Mouse (Mus musculus) stomach, embryonic 14.5 days (tissue): Measurements from ENCODE around the gene Apeh. TPM values are rescaled to one million over a fixed set of nuclear protein-coding genes. Genes with fewer than 3 reads are reported as not detected.
A peak's percentile ranks its signal among the peaks of the same experiment; 100 is the strongest.

Experiments
- ATAC-seq: fragments of 200-750 bp; cut with Nextera tagmentation; 2 replicates; pipeline ENCODE4 v1.8.0; 2017; ENCODE audit warnings: low read depth, moderate TSS enrichment; ENCODE audit not compliant: insufficient number of reproducible peaks, insufficient read depth, low FRiP score
- H3K27ac ChIP-seq: fragments of 300-500 bp; sonication (generic); 2 replicates; pipeline ENCODE4 v1.5.1; 2014; ENCODE audit warnings: mild to moderate bottlenecking, low read length, moderate library complexity, mixed read lengths
- H3K27me3 ChIP-seq: fragments of 300-500 bp; sonication (generic); 2 replicates; pipeline ENCODE4 v1.6.1; 2014; ENCODE audit warnings: low read length, control low read depth, mixed read lengths; ENCODE audit not compliant: control insufficient read depth, insufficient read depth
- H3K36me3 ChIP-seq: fragments of 300-500 bp; sonication (generic); 2 replicates; pipeline ENCODE4 v1.6.1; 2014; ENCODE audit warnings: mild to moderate bottlenecking, control low read depth, low read length, moderate library complexity, mixed read lengths; ENCODE audit not compliant: control insufficient read depth, insufficient read depth
- H3K4me1 ChIP-seq: fragments of 300-500 bp; sonication (generic); 2 replicates; pipeline ENCODE4 v1.6.1; 2014; ENCODE audit warnings: low read length, control low read depth, mixed read lengths; ENCODE audit not compliant: control insufficient read depth, insufficient read depth
- H3K4me2 ChIP-seq: fragments of 300-500 bp; sonication (generic); replicated peaks from 2 replicates; pipeline ENCODE4 v1.6.1; 2014; ENCODE audit warnings: low read depth, low read length, control low read depth
- H3K4me3 ChIP-seq: fragments of 300-500 bp; sonication (generic); 2 replicates; pipeline ENCODE4 v1.5.1; 2014; ENCODE audit warnings: low read depth, low read length, control low read depth
- H3K9ac ChIP-seq: fragments of 300-500 bp; sonication (generic); replicated peaks from 2 replicates; pipeline ENCODE4 v1.6.1; 2014; ENCODE audit warnings: low read depth, mild to moderate bottlenecking, control low read depth, low read length, moderate library complexity, mixed read lengths
- H3K9me3 ChIP-seq: fragments of 300-500 bp; sonication (generic); 2 replicates; pipeline ENCODE4 v1.6.1; 2016; ENCODE audit warnings: low read depth, low read length, control low read depth; ENCODE audit not compliant: control insufficient read depth
- WGBS: fragments of 180-500 bp; shearing (Covaris S2); extraction: QIAGEN DNeasy Blood & Tissue Kit; methylation state at CpG from one replicate; pipeline ENCODE4 v1.1.7; 2014; 5-methylcytosine and 5-hydroxymethylcytosine counted together
- polyA plus RNA-seq: library from polyadenylated mRNA; unstranded; fragments of >200 nt; fragmentation: Nextera tagmentation; extraction: Ambion mirVana; gene quantifications from 2 replicates; pipeline ENCODE4 v1.2.1, GENCODE M21; 2014

Apeh gene
- polyA plus RNA-seq, 1 experiment from 2014 or later: 52.2 TPM

DNA sequence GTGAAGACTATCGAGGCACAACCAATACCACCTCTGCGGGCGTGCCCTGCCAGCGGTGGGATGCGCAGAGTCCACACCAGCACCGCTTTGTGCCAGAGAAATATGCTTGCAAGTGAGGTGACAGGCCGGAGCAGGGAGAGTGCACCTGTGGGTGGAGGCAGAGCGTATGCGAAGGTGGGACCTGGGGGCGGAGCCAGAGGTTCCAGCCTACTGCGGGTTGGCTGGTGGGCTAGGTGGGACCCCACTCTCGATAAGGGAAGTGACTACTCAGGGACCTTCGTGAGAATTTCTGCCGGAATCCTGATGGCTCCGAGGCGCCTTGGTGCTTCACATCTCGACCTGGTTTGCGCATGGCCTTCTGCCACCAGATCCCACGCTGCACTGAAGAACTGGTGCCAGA lies 11.9 kb downstream of the Apeh start:
- peaks cover 15% of the 10 kb centered on the region; the same call in 1 of the 2 replicates for H3K27me3 ChIP-seq
- H3K9ac ChIP-seq: no peak overlapping the region; the same call in 1 of the 2 replicates
- H3K9me3 ChIP-seq: no peaks in the 10 kb centered on the region
- peak overlapping the region; percentile 29 for H3K4me2 ChIP-seq
- peaks cover 23% of the 10 kb centered on the region; the same call in 1 of the 2 replicates for H3K36me3 ChIP-seq
- no peak overlapping the region for H3K27ac ChIP-seq
- no peak for ATAC-seq
- H3K4me1 ChIP-seq: peaks cover 17% of the 10 kb centered on the region
- peak overlapping the region; percentile 6; the same call in 1 of the 2 replicates for H3K4me3 ChIP-seq
- WGBS: 4% methylated on average over 19 of the region's 19 CpGs

DNA sequence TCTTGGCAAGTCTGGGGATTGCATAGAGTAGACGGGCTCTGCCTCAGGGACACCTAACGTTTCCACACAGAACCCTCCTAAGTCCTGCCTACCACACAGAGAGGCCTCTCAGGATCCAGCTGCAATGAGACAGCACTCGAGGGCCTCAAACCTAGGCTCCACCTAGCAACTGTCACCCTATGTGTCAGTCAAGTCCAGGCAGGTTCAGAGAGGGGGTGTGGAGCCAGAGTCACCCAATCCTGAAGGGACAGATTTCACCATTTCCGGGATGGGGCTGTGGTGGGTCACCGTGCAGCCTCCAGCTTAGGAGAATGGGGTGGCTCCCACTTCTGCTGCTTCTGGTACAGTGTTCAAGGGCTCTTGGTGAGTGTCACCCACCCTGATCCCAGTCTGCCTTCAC lies 14.2 kb downstream of the Apeh start, which contains the start of gene Mst1:
Mst1 (plus strand) TSS at position 269 of the 400 bp plus-strand sequence.
- Histone ChIP-seq H3K9ac (peak within 1 kb of the TSS; percentile 88), H3K4me2 (peak within 1 kb of the TSS; percentile 88), H3K4me3 (peak within 1 kb of the TSS; percentile 73), H3K4me1 (peaks cover 17% of the 10 kb centered on the region), H3K27me3 (peaks cover 15% of the 10 kb centered on the region; the same call in 1 of the 2 replicates), H3K27ac (peak within 1 kb of the TSS; percentile 44; the same call in 1 of the 2 replicates), H3K9me3 (no peaks in the 10 kb centered on the region), H3K36me3 (peaks cover 6% of the 10 kb centered on the region; the same call in 1 of the 2 replicates)
- 64% methylated on average over 5 of the region's 5 CpGs for WGBS
- peak; percentile 65; the same call in 1 of the 2 replicates for ATAC-seq

GRCm38 (mm10) chr9:108073141-108073930 lies 21.1 kb downstream of the Apeh start:
- Histone ChIP-seq H3K36me3 (peaks cover 13% of the 10 kb centered on the region; the same call in 1 of the 2 replicates), H3K4me1 (peaks cover 5% of the 10 kb centered on the region), H3K9ac (no peak overlapping the region), H3K9me3 (no peaks in the 10 kb centered on the region), H3K4me2 (no peak overlapping the region), H3K27ac (no peak overlapping the region), H3K27me3 (no peaks in the 10 kb centered on the region), H3K4me3 (no peak overlapping the region)
- 50% methylated on average over 7 of the region's 7 CpGs for WGBS
- ATAC-seq: no peak

GRCm38 (mm10) chr9:108072481-108072924 lies 21.9 kb downstream of the Apeh start:
- Histone ChIP-seq H3K9me3 (no peaks in the 10 kb centered on the region), H3K27ac (no peak overlapping the region; the same call in 1 of the 2 replicates), H3K36me3 (peaks cover 13% of the 10 kb centered on the region; the same call in 1 of the 2 replicates), H3K27me3 (no peaks in the 10 kb centered on the region), H3K4me3 (no peak overlapping the region), H3K4me2 (no peak overlapping the region), H3K9ac (no peak overlapping the region), H3K4me1 (0 out of 2 replicates have a peak, but pooled peaks cover 4% of the 10 kb centered on the region)
- no peak for ATAC-seq
- 59% methylated on average over 9 of the region's 9 CpGs for WGBS

- H3K9me3 ChIP-seq: no peaks in the 10 kb centered on the region
- no peak for ATAC-seq
- no peak overlapping the region for H3K4me2 ChIP-seq
- no peak overlapping the region for H3K9ac ChIP-seq
- H3K27me3 ChIP-seq: no peaks in the 10 kb centered on the region
- no peak overlapping the region for H3K4me3 ChIP-seq
- H3K27ac ChIP-seq: no peak overlapping the region; the same call in 1 of the 2 replicates
- H3K36me3 ChIP-seq: peaks cover 10% of the 10 kb centered on the region; the same call in 1 of the 2 replicates
- H3K4me1 ChIP-seq: 0 out of 2 replicates have a peak, but pooled peaks cover 4% of the 10 kb centered on the region
- WGBS: 87% methylated on average over 4 of the region's 4 CpGs
Observed at GRCm38 (mm10) chr9:108071801-108072200, 22.6 kb downstream of the Apeh start.

GRCm38 (mm10) chr9:108069529-108069928 lies 24.9 kb downstream of the Apeh start:
- H3K4me1 ChIP-seq: 0 out of 2 replicates have a peak, but pooled peaks cover 4% of the 10 kb centered on the region
- peaks cover 10% of the 10 kb centered on the region; the same call in 1 of the 2 replicates for H3K36me3 ChIP-seq
- WGBS: 87% methylated on average over 7 of the region's 7 CpGs
- no peak overlapping the region for H3K27ac ChIP-seq
- H3K9ac ChIP-seq: no peak overlapping the region
- H3K4me3 ChIP-seq: no peak overlapping the region
- H3K4me2 ChIP-seq: no peak overlapping the region
- no peaks in the 10 kb centered on the region for H3K9me3 ChIP-seq
- ATAC-seq: no peak
- H3K27me3 ChIP-seq: no peaks in the 10 kb centered on the region

GRCm38 (mm10) chr9:108069007-108069406 lies 25.4 kb downstream of the Apeh start:
- 93% methylated on average over 9 of the region's 9 CpGs for WGBS
- Histone ChIP-seq H3K4me2 (no peak overlapping the region), H3K4me3 (no peak overlapping the region), H3K36me3 (peaks cover 10% of the 10 kb centered on the region; the same call in 1 of the 2 replicates), H3K9me3 (no peaks in the 10 kb centered on the region), H3K27me3 (no peaks in the 10 kb centered on the region), H3K27ac (no peak overlapping the region), H3K4me1 (0 out of 2 replicates have a peak, but pooled peaks cover 4% of the 10 kb centered on the region), H3K9ac (no peak overlapping the region)
- ATAC-seq: no peak

DNA sequence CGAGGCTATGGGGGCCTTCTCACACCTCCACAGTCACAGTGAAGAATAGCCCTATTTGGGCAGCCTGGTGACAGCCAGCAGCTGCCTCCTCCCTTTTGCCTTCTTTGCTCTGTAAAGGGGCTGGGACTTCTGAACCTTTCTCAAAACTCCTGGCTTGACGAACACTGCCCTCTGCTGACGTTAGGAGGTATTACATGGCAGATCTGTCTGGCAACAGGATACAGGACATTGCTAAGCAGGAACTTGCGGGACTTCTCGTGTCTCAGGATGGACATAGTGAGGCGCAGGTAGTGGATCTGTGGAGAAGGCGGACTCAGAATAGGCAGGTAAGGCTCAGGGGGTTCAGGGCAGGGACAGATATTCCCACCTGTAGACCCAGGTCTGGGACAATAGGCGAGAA lies 26.5 kb downstream of the Apeh start:
- Histone ChIP-seq H3K4me1 (0 out of 2 replicates have a peak, but pooled peaks cover 4% of the 10 kb centered on the region), H3K27me3 (no peaks in the 10 kb centered on the region), H3K4me2 (no peak overlapping the region), H3K9me3 (no peaks in the 10 kb centered on the region), H3K36me3 (peaks cover 20% of the 10 kb centered on the region), H3K27ac (no peak overlapping the region), H3K4me3 (no peak overlapping the region), H3K9ac (no peak overlapping the region)
- 19% methylated on average over 8 of the region's 8 CpGs for WGBS
- ATAC-seq: peak; percentile 12; the same call in 1 of the 2 replicates
